Mouse (Mus musculus) ES-Bruce4 (cell line): ENCODE results near the gene Ptprd. TPM values are rescaled to one million over a fixed set of nuclear protein-coding genes. Genes with fewer than 3 reads are reported as not detected.

ENCODE experiments used
- H3K27ac ChIP-seq: 2 replicates; pipeline ENCODE4 v1.5.1; 2012; ENCODE audit warnings: low read length, inconsistent platforms; ENCODE audit not compliant: insufficient read depth
- H3K27me3 ChIP-seq: 2 replicates; pipeline ENCODE4 v1.6.1; 2012; ENCODE audit warnings: mild to moderate bottlenecking, low read length, inconsistent platforms; ENCODE audit not compliant: control insufficient read depth, poor library complexity, insufficient read depth, severe bottlenecking
- H3K36me3 ChIP-seq: 2 replicates; pipeline ENCODE4 v1.6.1; 2012; ENCODE audit warnings: inconsistent platforms, mild to moderate bottlenecking, low read length, moderate library complexity; ENCODE audit not compliant: control insufficient read depth, poor library complexity, insufficient read depth, severe bottlenecking
- H3K4me1 ChIP-seq: one replicate; pipeline ENCODE4 v1.8.1; 2011; ENCODE audit warnings: low read length; ENCODE audit not compliant: control insufficient read depth, insufficient read depth
- H3K4me3 ChIP-seq: 2 replicates; pipeline ENCODE4 v1.5.1; 2011; ENCODE audit warnings: low read depth, mild to moderate bottlenecking, low read length
- H3K9ac ChIP-seq: 2 replicates; pipeline ENCODE4 v1.6.1; 2012; ENCODE audit warnings: low read depth, mild to moderate bottlenecking, inconsistent platforms; ENCODE audit not compliant: poor library complexity, severe bottlenecking
- H3K9me3 ChIP-seq: replicated peaks from 2 replicates; pipeline ENCODE4 v1.6.1; 2012; ENCODE audit warnings: mild to moderate bottlenecking, low read length, inconsistent platforms; ENCODE audit not compliant: control insufficient read depth, poor library complexity, insufficient read depth, severe bottlenecking
- CTCF ChIP-seq: IDR thresholded peaks from one replicate; pipeline ENCODE4 v1.8.1; 2011; ENCODE audit warnings: low read depth, low read length
- EP300 ChIP-seq: IDR thresholded peaks from 2 replicates; pipeline ENCODE4 v1.6.1; 2011; ENCODE audit warnings: low read depth, low read length; ENCODE audit not compliant: insufficient read depth
- POLR2A ChIP-seq: IDR thresholded peaks from one replicate; pipeline ENCODE4 v1.8.1; 2011; ENCODE audit warnings: low read length; ENCODE audit not compliant: insufficient read depth
- polyA plus RNA-seq: library from polyadenylated mRNA; stranded (reverse); fragments of >200 nt; gene quantifications from 2 replicates; pipeline ENCODE4 v1.2.4, GENCODE M21; 2011; ENCODE audit warnings: low read depth; ENCODE audit not compliant: missing spikeins, insufficient read depth, insufficient read length

Gene Ptprd
- polyA plus RNA-seq, 1 experiment: 2.8 TPM

DNA sequence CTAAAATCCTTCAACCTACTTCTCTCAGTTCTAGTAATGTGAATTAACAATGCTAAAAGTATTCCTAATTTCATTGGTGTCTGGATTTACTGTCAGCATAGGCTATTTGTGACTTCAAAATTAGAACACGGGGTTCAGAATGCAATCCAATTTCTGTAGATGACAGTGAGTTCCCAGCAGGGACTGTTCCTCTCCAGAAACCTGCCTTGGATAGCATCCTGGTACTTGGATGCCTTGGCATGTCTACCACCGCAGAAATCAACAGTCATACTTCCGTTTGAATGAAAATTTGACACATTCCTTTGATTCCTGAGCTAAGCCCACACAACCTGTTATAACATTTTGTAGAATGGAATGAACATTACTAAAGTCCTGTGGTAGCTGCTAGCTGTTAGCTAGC is 2018.3 kb downstream of the Ptprd start:
- no peak overlapping the region for H3K4me3 ChIP-seq
- no peaks in the 10 kb centered on the region for H3K27me3 ChIP-seq
- H3K4me1 ChIP-seq: no peaks in the 10 kb centered on the region
- no peak overlapping the region for H3K9ac ChIP-seq
- H3K9me3 ChIP-seq: no peaks in the 10 kb centered on the region
- no peaks in the 10 kb centered on the region for H3K36me3 ChIP-seq
- no peak for TF ChIP-seq POLR2A
- no peak overlapping the region for H3K27ac ChIP-seq

DNA sequence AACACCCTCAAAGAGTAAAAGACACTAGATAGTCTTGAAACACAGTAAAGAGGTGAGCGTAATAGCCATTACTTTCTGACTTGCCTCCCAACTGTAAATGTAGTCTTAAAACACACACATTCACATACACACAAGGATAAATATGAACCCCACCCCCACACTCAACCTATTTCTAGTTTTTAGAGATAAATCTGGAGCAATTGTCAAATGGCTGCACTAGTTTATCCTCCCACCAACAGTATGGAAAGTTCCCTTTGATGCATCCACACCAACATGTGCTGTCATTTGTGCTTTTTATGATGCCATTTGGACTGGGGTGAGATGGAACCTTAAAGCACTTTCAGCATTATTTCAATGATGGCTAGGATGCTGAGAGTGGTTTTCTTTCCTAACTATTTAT is 2019.7 kb downstream of the Ptprd start:
- Histone ChIP-seq H3K4me3 (no peak overlapping the region), H3K9ac (no peak overlapping the region), H3K4me1 (no peaks in the 10 kb centered on the region), H3K9me3 (no peaks in the 10 kb centered on the region), H3K36me3 (no peaks in the 10 kb centered on the region), H3K27me3 (no peaks in the 10 kb centered on the region), H3K27ac (no peak overlapping the region)
- no peak for TF ChIP-seq CTCF

GRCm38 (mm10) chr4:76190788-76191187 is 2021.0 kb downstream of the Ptprd start:
- Histone ChIP-seq H3K9me3 (no peaks in the 10 kb centered on the region), H3K36me3 (no peaks in the 10 kb centered on the region), H3K27me3 (no peaks in the 10 kb centered on the region), H3K9ac (no peak overlapping the region), H3K4me1 (no peaks in the 10 kb centered on the region), H3K27ac (no peak overlapping the region), H3K4me3 (no peak overlapping the region)
- TF ChIP-seq POLR2A (no peak), CTCF (no peak), EP300 (no peak)

GRCm38 (mm10) chr4:76183095-76183494 is 2028.7 kb downstream of the Ptprd start:
- Histone ChIP-seq H3K27ac (no peak overlapping the region), H3K4me3 (no peak overlapping the region), H3K4me1 (no peaks in the 10 kb centered on the region), H3K27me3 (no peaks in the 10 kb centered on the region), H3K36me3 (no peaks in the 10 kb centered on the region), H3K9me3 (no peaks in the 10 kb centered on the region), H3K9ac (no peak overlapping the region)
- TF ChIP-seq POLR2A (no peak), EP300 (no peak), CTCF (no peak)

DNA sequence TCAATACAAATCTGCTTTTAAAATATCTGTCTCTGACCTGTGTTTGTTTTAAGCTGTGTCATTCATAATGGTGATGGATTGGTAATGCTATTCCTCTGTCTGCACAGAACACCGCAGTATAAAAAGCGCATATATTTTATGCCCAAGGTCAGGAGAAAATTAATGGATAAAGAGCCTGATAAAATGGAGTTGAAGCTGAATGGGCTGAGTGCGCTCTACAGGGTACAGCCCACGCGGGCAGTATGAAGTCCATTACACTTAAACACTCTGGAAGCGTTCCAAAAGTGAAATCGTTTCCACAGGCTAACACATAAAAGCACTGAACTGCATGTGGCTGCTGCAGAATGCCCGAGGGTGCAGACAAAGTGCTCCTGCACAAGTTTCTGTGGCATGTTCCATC is 2032.3 kb downstream of the Ptprd start:
- H3K36me3 ChIP-seq: no peaks in the 10 kb centered on the region
- TF ChIP-seq CTCF: no peak
- no peak for TF ChIP-seq EP300
- no peak for TF ChIP-seq POLR2A
- H3K4me1 ChIP-seq: no peaks in the 10 kb centered on the region
- H3K4me3 ChIP-seq: no peak overlapping the region
- H3K9ac ChIP-seq: no peak overlapping the region
- H3K27me3 ChIP-seq: no peaks in the 10 kb centered on the region
- no peaks in the 10 kb centered on the region for H3K9me3 ChIP-seq
- H3K27ac ChIP-seq: no peak overlapping the region

- TF ChIP-seq CTCF: no peak
- no peak for TF ChIP-seq EP300
- no peak for TF ChIP-seq POLR2A
- Histone ChIP-seq H3K9ac (no peak overlapping the region), H3K4me3 (no peak overlapping the region), H3K4me1 (no peaks in the 10 kb centered on the region), H3K36me3 (no peaks in the 10 kb centered on the region), H3K9me3 (no peaks in the 10 kb centered on the region), H3K27me3 (no peaks in the 10 kb centered on the region), H3K27ac (no peak overlapping the region)
Observed at GRCm38 (mm10) chr4:76175086-76175485, 2036.7 kb downstream of the Ptprd start.

- Histone ChIP-seq H3K36me3 (no peaks in the 10 kb centered on the region), H3K9ac (no peak overlapping the region)
- TF ChIP-seq EP300 (no peak), POLR2A (no peak), CTCF (no peak)
Observed at GRCm38 (mm10) chr4:76155750-76156149, 2056.0 kb downstream of the Ptprd start.

More at GRCm38 (mm10) chr4:76155750-76156149, 2056.0 kb downstream of the Ptprd start:
- H3K4me3 ChIP-seq: no peak overlapping the region
- no peak overlapping the region for H3K27ac ChIP-seq
- no peaks in the 10 kb centered on the region for H3K9me3 ChIP-seq
- no peaks in the 10 kb centered on the region for H3K4me1 ChIP-seq
- H3K27me3 ChIP-seq: no peaks in the 10 kb centered on the region
